Mouse (Mus musculus): ENCODE results near the gene Lpin3.

Lpin3 gene

GRCm38 (mm10) chr2:160880453-160881195 is at the start of gene Lpin3:
TSS of gene Lpin3 (plus strand) at chr2:160880670.
- DNase-seq (ENCODE audit: low read depth) = no peak

GRCm38 (mm10) chr2:160840838-160841237 is 39.6 kb upstream of the Lpin3 start:
- DNase-seq (ENCODE audit: low read depth) = no peak

- DNase-seq (ENCODE audit: low read depth) = no peak
These were observed 32.8 kb upstream of the Lpin3 start for GRCm38 (mm10) chr2:160847664-160848063.

- DNase-seq (ENCODE audit: low read depth) = no peak
These were observed 32.3 kb upstream of the Lpin3 start for GRCm38 (mm10) chr2:160848186-160848585.

GRCm38 (mm10) chr2:160849617-160850240 is 30.7 kb upstream of the Lpin3 start:
- no peak for DNase-seq (ENCODE audit: low read depth)

- DNase-seq (ENCODE audit: low read depth) = no peak
These were observed 30.1 kb upstream of the Lpin3 start for GRCm38 (mm10) chr2:160850360-160850759.

- DNase-seq (ENCODE audit: low read depth) = no peak
These were observed 25.8 kb upstream of the Lpin3 start for GRCm38 (mm10) chr2:160854687-160855086.

- peak; percentile 19 for DNase-seq (ENCODE audit: low read depth)
These were observed 23.9 kb upstream of the Lpin3 start for GRCm38 (mm10) chr2:160856359-160857102.

- DNase-seq (ENCODE audit: low read depth) = no peak
These were observed 20.1 kb upstream of the Lpin3 start for GRCm38 (mm10) chr2:160860363-160860762.

GRCm38 (mm10) chr2:160864112-160864511 is 16.4 kb upstream of the Lpin3 start:
- DNase-seq (ENCODE audit: low read depth) = no peak

- no peak for DNase-seq (ENCODE audit: low read depth)
These were observed 15.2 kb upstream of the Lpin3 start for GRCm38 (mm10) chr2:160865266-160865665.

GRCm38 (mm10) chr2:160869446-160869845 is 11.0 kb upstream of the Lpin3 start:
- DNase-seq (ENCODE audit: low read depth) = no peak

GRCm38 (mm10) chr2:160871310-160871709 is 9.2 kb upstream of the Lpin3 start:
- DNase-seq (ENCODE audit: low read depth) = no peak

- peak; percentile 78 for DNase-seq (ENCODE audit: low read depth)
These were observed 8.1 kb upstream of the Lpin3 start for GRCm38 (mm10) chr2:160872395-160872794.

- peak; percentile 93 for DNase-seq (ENCODE audit: low read depth)
These were observed 7.5 kb upstream of the Lpin3 start, which contains the start of gene Zhx3 for GRCm38 (mm10) chr2:160872890-160873382. TSS of gene Zhx3 (minus strand) at chr2:160872998.

- no peak for DNase-seq (ENCODE audit: low read depth)
These were observed 6.1 kb upstream of the Lpin3 start for GRCm38 (mm10) chr2:160874231-160874877.

- peak; percentile 74 for DNase-seq (ENCODE audit: low read depth)
These were observed 4.4 kb upstream of the Lpin3 start for GRCm38 (mm10) chr2:160876115-160876514.

GRCm38 (mm10) chr2:160881462-160882101 is 1.1 kb downstream of the Lpin3 start:
- DNase-seq (ENCODE audit: low read depth) = no peak

- no peak for DNase-seq (ENCODE audit: low read depth)
These were observed 2.0 kb downstream of the Lpin3 start for GRCm38 (mm10) chr2:160882436-160882835.

- no peak for DNase-seq (ENCODE audit: low read depth)
These were observed 3.4 kb downstream of the Lpin3 start for GRCm38 (mm10) chr2:160883912-160884311.

- peak; percentile 75 for DNase-seq (ENCODE audit: low read depth)
These were observed 4.4 kb downstream of the Lpin3 start for GRCm38 (mm10) chr2:160884830-160885229.

- DNase-seq (ENCODE audit: low read depth) = no peak
These were observed 5.8 kb downstream of the Lpin3 start for GRCm38 (mm10) chr2:160886221-160886620.

All from induced T-regulatory cell, adult 2 months (primary cell).